Mouse (Mus musculus) fibroblast of lung, adult 2 months (primary cell): ENCODE measurements around the gene Josd2.

Source experiments
- DNase-seq: peaks from one replicate; pipeline ENCODE4 v3.0.0-alpha.2; 2011; ENCODE audit warnings: low read depth

The Josd2 gene

DNA sequence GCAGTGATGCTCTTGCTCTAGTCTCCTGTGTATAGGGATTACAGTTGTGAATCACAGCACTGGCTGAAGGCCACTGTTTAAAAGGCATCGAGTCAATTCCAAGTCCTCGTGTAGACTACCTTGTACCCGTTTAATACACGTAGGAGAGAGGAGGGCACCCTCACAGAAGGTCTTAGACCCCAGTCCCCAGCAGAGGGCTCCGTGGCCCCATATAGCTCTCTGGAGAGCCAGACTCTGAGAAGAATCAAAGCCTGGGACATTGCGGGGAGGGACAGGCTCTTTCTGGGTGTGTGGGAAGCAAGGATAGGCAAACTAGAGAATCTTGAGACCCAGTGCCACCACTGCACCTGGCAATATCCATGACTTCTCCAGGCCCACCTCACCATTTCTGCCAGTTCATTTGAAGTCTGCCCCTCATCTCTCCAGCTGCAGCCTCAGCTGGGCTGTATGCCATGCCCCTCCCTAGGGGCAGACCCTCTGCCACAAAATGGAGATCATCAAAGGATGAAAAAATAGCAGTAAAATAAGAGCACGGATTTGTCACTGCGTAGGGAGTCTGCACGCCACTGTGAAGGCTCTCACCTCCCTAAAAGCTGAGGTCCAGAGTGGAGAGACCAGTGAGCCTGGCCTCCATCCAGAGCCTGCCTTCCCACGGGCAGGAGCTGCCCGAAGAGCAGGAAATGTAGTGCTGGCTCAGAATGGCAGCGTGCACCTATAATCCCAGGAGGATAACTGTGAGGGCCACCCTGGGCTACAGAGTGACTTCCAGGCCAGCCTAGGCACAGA lies 21.5 kb upstream of the Josd2 start:
- no peak for DNase-seq

- no peak for DNase-seq
Measured at GRCm38 (mm10) chr7:44453256-44453655, 14.5 kb upstream of the Josd2 start.

DNA sequence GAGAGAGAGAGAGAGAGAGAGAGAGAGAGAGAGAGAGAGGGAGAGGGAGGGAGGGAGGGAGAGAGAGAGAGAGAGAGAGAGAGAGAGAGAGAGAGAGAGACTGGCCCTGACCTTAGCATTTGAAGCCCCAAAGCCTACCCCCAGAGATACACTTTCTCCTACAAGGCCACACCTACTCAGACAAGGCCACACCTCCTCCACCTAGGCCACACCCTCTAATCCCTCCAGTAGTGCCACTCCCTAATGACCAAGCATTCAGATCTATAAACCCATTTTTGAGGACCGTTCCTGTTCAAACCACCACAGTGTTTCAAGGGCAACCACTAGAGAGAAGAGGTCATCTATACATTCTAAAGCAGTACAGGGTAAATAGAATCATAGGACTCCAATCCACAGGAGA lies 11.5 kb upstream of the Josd2 start:
- no peak for DNase-seq

GRCm38 (mm10) chr7:44460067-44460466 lies 7.7 kb upstream of the Josd2 start:
- no peak for DNase-seq

DNA sequence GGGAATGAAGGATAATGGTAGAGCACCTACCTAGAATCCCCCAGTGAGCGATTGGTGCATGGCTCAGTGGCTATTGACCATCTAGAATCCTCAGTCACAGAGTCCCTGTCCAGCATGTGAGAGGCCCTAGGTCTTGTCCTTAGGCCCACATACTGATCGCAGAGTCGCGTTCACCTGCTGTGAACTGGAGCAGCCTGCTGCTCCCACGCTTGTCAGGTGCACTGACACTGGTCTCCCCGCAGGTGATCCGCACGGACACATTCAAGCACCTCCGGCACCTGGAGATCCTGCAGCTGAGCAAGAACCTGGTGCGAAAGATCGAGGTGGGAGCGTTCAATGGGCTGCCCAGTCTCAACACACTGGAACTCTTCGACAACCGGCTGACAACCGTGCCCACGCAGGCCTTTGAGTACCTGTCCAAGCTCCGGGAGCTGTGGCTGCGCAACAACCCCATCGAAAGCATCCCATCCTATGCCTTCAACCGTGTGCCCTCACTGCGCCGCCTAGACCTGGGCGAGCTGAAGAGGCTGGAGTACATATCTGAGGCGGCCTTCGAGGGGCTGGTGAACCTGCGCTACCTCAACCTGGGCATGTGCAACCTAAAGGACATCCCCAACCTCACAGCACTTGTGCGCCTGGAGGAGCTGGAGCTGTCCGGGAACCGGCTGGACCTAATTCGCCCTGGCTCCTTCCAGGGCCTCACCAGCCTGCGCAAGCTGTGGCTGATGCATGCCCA lies 6.8 kb upstream of the Josd2 start:
- DNase-seq: no peak

GRCm38 (mm10) chr7:44461503-44462217 lies 6.1 kb upstream of the Josd2 start:
- no peak for DNase-seq

- DNase-seq: no peak
Measured at GRCm38 (mm10) chr7:44462218-44463055, 5.3 kb upstream of the Josd2 start.

DNA sequence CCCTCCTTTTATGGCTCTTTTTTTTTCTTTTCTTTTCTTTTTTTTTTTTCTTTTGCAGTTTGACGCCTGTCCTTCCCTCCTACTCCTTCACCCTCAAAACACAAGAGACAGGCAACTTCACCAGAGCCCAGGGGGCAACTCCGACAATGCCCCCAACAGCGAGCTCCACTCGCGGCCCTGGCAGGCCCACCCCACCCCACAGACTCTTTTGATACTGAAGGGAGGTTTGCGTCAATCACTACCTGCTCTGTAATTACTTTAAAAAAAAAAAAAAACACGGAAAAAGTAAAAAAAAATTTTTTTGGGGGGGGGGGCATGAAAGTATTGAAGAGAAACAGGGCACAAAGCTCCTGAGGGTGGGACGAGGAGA lies 4.7 kb upstream of the Josd2 start:
- DNase-seq: no peak

DNA sequence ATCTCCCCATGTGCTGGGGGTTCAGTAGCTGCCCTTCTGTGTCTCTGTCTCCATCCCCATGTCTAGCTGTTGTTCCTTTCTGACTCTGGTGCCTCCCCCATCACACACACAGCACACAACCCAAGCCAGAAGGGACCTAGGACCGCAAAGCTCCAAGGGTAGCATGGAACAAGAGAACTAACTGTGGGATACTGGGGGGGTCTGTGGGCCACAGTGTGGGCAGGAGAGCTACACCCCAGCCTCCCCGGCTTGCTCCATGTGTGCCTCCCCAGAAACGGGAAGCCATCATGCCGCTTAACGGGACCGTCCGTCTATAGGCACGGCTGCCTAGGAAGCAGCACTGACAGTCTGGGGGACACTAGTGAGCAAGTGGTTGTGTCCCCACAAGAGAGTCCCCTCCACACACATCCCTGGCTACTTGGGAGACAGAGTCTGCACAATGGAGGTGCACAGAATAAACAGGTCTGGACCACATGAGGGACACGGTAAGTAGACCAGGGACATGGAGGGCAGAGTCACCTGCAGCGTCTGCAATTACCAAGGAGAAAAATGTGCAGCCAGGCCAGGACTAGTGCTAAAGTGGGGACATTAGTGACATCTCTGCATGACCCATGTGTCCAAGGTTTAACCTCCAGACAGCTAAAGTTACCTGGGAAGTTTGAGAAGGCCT lies 4.1 kb upstream of the Josd2 start:
- no peak for DNase-seq

DNA sequence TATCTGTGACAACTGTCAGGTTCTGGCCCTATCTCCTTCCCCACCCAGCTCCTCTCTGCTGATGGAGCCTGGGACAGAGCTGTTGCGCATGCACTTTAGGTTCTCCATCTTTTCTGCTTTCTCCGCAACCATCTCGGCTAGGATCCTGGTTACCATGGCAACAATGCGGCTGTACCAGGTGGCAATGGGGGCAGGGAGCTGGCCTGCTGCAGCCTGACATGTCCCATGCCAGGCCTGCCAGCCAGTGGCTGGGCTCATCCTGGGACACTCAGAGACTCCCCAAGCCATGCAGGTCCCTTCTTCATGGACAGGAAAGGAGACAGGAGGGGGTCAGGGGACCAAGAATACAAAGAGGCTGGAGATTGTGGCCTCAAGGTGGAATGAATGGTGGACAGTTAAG lies 3.3 kb upstream of the Josd2 start:
- DNase-seq: no peak

- DNase-seq: no peak
Measured at GRCm38 (mm10) chr7:44465111-44465510, 2.7 kb upstream of the Josd2 start, which contains the start of gene Aspdh. Aspdh (plus strand) TSS chr7:44465391.

DNA sequence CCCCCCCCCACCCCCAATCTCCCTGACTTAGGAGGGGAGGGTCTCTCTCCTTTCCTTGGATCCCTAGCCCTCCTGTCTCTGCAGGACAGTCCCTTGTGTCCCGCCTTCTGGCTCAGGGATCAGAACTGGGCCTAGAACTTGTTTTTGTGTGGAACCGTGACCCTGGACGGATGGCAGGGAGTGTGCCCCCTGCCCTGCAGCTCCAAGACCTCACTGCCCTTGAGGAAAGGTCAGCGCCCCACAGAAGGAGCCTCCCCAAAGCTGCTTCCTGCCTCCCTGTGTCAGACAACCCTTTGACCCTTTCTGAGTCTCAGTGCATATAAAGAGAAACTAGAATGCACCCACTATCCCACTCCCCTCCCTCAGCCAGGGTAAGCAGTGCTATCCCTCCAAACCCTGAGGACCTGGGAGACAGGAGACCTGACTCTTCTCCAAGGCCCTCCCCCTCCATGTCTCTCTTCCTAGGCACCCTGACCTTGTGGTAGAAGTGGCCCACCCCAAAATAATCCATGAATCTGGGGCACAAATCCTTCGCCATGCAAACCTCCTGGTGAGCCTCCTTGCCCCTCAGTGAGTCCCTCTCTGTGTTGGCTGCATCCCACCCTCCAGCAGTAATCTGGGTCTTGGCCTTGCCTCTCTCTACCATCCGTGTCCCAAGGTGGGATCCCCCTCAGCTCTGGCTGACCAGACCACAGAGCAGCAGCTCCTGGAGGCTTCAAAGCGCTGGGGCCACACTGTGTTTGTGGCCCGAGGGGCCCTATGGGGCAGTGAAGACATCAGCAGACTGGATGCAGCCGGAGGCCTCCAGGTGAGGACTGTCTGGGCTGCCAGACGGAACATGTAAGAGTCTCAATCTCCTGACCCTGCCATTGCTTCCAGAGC lies 1.5 kb upstream of the Josd2 start:
- DNase-seq: no peak

GRCm38 (mm10) chr7:44466888-44467311 lies 880 bp upstream of the Josd2 start:
- no peak for DNase-seq

GRCm38 (mm10) chr7:44468644-44469285 lies 985 bp downstream of the Josd2 start:
- no peak for DNase-seq

DNA sequence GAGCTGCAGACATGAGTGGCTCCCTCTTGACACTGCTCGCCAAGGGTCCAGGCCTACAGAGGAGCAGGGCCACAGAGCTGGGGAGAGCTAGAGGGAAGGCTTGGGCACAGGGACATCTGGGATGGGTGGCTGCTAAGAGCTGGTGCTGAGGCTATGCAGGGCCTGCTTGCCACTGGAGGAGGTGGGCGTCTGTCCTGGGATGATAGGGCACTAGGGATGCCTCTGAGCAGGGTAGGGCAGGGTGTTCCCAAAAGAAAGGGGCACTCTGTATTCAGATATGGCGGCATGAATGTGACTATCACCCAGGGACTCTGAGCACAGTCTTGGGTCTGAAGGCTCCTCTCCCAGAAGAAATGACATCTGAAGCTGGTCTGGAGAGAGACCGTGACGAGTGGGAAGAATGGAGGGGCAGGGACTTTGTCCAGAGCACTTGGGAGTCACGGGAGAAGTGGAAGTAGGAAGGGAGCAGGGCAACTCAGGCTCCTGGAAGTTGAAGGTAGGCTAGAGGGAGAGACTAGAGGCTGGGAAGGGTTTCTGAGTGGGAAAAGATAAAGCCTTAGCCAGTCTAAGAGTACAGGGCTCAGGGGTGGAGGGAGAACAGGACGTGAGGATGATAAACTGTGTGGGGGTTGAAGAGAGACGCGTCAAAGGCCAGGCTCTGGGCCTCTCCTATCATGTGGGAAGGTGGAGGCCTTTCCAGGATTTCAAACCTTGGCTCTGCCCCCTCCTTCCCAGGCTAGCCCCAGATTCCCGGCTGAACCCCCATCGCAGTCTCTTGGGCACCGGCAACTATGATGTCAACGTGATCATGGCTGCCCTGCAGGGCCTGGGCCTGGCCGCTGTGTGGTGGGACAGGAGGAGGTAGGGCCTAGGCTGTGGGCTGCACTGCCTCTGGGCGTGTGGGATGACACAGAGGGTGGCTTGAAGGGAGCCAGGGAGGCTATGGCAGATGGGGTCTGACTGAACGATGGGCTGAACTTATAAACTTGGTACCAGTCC lies 2.2 kb downstream of the Josd2 start:
- no peak for DNase-seq

GRCm38 (mm10) chr7:44470696-44471612 lies 3.2 kb downstream of the Josd2 start:
- DNase-seq: no peak

- no peak for DNase-seq
Measured at GRCm38 (mm10) chr7:44471880-44472557, 4.2 kb downstream of the Josd2 start.
